Mouse (Mus musculus): ENCODE results near the gene Smg8. TPM values are rescaled to one million over a fixed set of nuclear protein-coding genes. Genes with fewer than 3 reads are reported as not detected.

Gene Smg8
- total RNA-seq (2014; fragmentation: Nextera tagmentation) (19.3 and 21.8 TPM in 2 replicates), total RNA-seq (2017) (20.2 and 20.5 TPM in 2 replicates), polyA plus RNA-seq (2012) (3.5 and 5.7 TPM in 2 replicates)

GRCm38 (mm10) chr11:87086290-87086984 is at the start of gene Smg8:
Smg8 (minus strand) TSS chr11:87086774.
- peak within 1 kb of the TSS; percentile 95 for H3K4me3 ChIP-seq (ENCODE audit: low read depth, low read length)
- TF ChIP-seq GATA1 (IDR thresholded peaks at IDR 0.05; ENCODE audit: borderline replicate concordance, low read length) = no peak
- TF ChIP-seq GATA2 (IDR thresholded peaks at IDR 0.05; ENCODE audit: borderline replicate concordance, low read depth, low read length) = no peak
- no peak for TF ChIP-seq TAL1 (conservative IDR thresholded peaks at IDR 0.05; ENCODE audit: low read depth, low read length)
- no peak for TF ChIP-seq CTCF (IDR thresholded peaks at IDR 0.05; ENCODE audit: low read depth, low read length)
- no peak for TF ChIP-seq POLR2AphosphoS5 (IDR thresholded peaks at IDR 0.05; ENCODE audit: insufficient replicate concordance, low read depth, low read length)
- DNase-seq (ENCODE audit: low spot score) (peak; percentile 94), ATAC-seq (ENCODE audit: extremely low read depth, insufficient number of reproducible peaks, low FRiP score, poor library complexity, severe bottlenecking) (peak; percentile 85)
- H3K36me3 ChIP-seq (replicated peaks) = peaks cover 60% of the 10 kb centered on the region
- H3K9me3 ChIP-seq (replicated peaks) = no peaks in the 10 kb centered on the region
- peaks cover 36% of the 10 kb centered on the region for H3K4me1 ChIP-seq (ENCODE audit: insufficient read depth, low read depth, low read length)
- no peaks in the 10 kb centered on the region for H3K27me3 ChIP-seq (ENCODE audit: insufficient read depth, low read length)

DNA sequence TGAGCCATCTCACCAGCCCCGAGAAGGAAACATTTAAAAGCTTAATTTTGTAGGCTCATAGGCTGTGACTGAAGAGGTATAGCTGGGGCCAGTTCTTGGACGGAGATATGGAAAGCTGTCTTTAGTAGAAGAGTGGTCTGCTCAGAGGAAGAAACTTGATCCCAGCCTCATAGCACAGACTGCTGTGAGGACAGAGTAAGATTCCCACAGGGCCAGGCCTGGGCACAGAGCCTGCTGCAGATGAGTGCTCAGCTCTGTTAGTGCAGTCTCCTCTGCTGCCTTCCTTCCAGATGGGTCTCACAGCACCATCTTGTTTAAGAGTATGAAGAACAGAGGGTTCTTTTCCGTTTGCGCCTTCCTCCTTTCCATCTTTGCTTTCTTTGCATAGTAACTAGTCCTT is 49.7 kb upstream of the Smg8 start:
- Histone ChIP-seq H3K4me3 (ENCODE audit: low read depth, low read length) (no peak overlapping the region), H3K4me1 (ENCODE audit: insufficient read depth, low read depth, low read length) (no peaks in the 10 kb centered on the region), H3K27me3 (ENCODE audit: insufficient read depth, low read length) (no peaks in the 10 kb centered on the region), H3K9me3 (replicated peaks) (no peaks in the 10 kb centered on the region), H3K36me3 (replicated peaks) (peaks cover 56% of the 10 kb centered on the region)
- DNase-seq (ENCODE audit: low spot score) = no peak
- ATAC-seq (ENCODE audit: extremely low read depth, insufficient number of reproducible peaks, low FRiP score, poor library complexity, severe bottlenecking) = no peak
- TF ChIP-seq TAL1 (conservative IDR thresholded peaks at IDR 0.05; ENCODE audit: low read depth, low read length) (no peak), CTCF (IDR thresholded peaks at IDR 0.05; ENCODE audit: low read depth, low read length) (no peak), GATA1 (IDR thresholded peaks at IDR 0.05; ENCODE audit: borderline replicate concordance, low read length) (no peak), POLR2AphosphoS5 (IDR thresholded peaks at IDR 0.05; ENCODE audit: insufficient replicate concordance, low read depth, low read length) (no peak), GATA2 (IDR thresholded peaks at IDR 0.05; ENCODE audit: borderline replicate concordance, low read depth, low read length) (no peak)

DNA sequence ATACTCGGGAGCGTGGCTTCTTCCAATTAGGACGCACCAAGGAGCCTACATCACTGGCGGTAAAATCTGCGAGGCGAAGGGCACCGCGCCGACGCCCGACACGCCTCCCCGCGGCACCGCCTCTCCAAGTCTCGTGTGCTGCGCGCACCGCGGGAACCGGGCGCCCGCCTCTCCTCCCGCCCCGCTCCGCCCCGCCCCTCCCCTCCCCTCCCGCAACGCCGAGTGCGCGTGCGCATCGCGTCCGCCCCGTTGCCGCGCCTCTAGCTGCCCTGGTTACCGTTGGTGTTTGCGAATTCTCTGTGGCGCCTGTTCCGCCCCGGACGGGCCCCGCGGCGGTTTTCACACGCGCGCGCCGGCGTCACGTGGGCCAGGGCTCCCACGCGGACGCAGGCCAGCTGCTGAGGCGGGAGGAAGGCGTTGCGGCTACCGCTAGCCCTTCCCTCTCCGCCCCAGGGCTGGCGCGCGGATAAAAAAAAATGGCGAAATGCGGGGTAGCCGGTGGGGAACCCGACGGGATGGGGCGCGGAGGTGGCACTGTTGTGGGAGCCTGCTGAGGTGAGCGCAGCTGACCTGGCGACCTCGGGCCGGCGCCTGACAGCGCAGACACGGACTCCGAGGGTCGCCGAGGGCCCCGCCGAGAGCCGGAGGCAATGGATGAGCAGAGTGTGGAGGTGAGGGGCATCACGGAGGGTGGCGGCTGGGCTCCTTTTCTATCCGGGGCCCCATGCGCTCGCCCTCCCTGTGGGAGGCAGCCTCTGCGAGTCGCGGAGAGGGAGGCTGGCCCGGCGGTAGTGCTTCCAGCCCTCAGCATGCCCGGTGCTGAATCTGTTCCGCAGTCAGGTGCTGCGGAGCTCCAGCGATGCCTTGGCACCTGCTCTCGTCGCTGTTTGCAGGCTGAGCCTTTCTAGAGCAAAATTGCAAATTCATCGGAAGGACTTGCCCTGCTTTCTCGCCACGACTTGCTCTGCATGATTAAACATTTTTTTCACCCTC is 40.5 kb upstream of the Smg8 start, which contains the start of gene Trim37:
Gene Trim37, plus strand, starts transcription at position 254 of the 993 bp plus-strand sequence.
- peak; percentile 72 for ATAC-seq (ENCODE audit: extremely low read depth, insufficient number of reproducible peaks, low FRiP score, poor library complexity, severe bottlenecking)
- peaks cover 48% of the 10 kb centered on the region for H3K36me3 ChIP-seq (replicated peaks)
- peak within 1 kb of the TSS; percentile 97 for H3K4me3 ChIP-seq (ENCODE audit: low read depth, low read length)
- H3K27me3 ChIP-seq (ENCODE audit: insufficient read depth, low read length) = no peaks in the 10 kb centered on the region
- H3K9me3 ChIP-seq (replicated peaks) = no peaks in the 10 kb centered on the region
- DNase-seq (ENCODE audit: low spot score) = peak; percentile 74
- TF ChIP-seq TAL1 (conservative IDR thresholded peaks at IDR 0.05; ENCODE audit: low read depth, low read length) = no peak
- TF ChIP-seq POLR2AphosphoS5 (IDR thresholded peaks at IDR 0.05; ENCODE audit: insufficient replicate concordance, low read depth, low read length) = no peak
- TF ChIP-seq CTCF (IDR thresholded peaks at IDR 0.05; ENCODE audit: low read depth, low read length) = no peak
- TF ChIP-seq GATA2 (IDR thresholded peaks at IDR 0.05; ENCODE audit: borderline replicate concordance, low read depth, low read length) = no peak
- no peak for TF ChIP-seq GATA1 (IDR thresholded peaks at IDR 0.05; ENCODE audit: borderline replicate concordance, low read length)
- peaks cover 25% of the 10 kb centered on the region for H3K4me1 ChIP-seq (ENCODE audit: insufficient read depth, low read depth, low read length)

DNA sequence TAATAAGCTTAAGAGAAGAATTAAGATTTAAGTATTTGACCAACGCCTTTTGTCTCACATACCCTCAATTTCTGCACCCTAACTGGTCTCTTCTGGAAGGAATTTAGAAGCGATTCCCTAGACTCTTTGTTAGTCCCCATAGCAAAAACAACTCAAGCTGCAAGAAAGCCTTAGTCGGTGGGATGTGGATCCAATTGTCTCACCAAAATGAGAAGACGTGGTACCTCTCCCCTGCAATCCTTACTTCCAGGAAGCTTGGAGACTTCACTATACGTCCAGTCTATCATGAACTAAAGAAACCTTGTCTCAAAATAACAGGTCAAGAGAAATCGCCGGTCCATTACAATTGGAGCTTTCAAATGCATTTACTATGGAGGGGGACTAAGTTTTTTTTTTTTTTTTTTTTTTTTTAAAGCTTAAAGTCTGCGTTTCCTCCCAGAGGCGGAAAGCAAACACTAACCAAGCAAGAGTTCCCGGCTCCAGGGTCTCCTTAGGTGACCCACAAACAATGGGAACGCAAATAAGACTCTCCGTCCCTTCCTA is 39.8 kb upstream of the Smg8 start:
- Histone ChIP-seq H3K4me1 (ENCODE audit: insufficient read depth, low read depth, low read length) (peaks cover 25% of the 10 kb centered on the region), H3K36me3 (replicated peaks) (peaks cover 53% of the 10 kb centered on the region), H3K27me3 (ENCODE audit: insufficient read depth, low read length) (no peaks in the 10 kb centered on the region), H3K4me3 (ENCODE audit: low read depth, low read length) (peak overlapping the region; percentile 97), H3K9me3 (replicated peaks) (no peaks in the 10 kb centered on the region)
- DNase-seq (ENCODE audit: low spot score) = no peak
- no peak for ATAC-seq (ENCODE audit: extremely low read depth, insufficient number of reproducible peaks, low FRiP score, poor library complexity, severe bottlenecking)
- TF ChIP-seq CTCF (IDR thresholded peaks at IDR 0.05; ENCODE audit: low read depth, low read length) (no peak), GATA1 (IDR thresholded peaks at IDR 0.05; ENCODE audit: borderline replicate concordance, low read length) (no peak), TAL1 (conservative IDR thresholded peaks at IDR 0.05; ENCODE audit: low read depth, low read length) (no peak), GATA2 (IDR thresholded peaks at IDR 0.05; ENCODE audit: borderline replicate concordance, low read depth, low read length) (no peak), POLR2AphosphoS5 (IDR thresholded peaks at IDR 0.05; ENCODE audit: insufficient replicate concordance, low read depth, low read length) (no peak)

- Histone ChIP-seq H3K27me3 (ENCODE audit: insufficient read depth, low read length) (no peaks in the 10 kb centered on the region), H3K9me3 (replicated peaks) (no peaks in the 10 kb centered on the region), H3K4me1 (ENCODE audit: insufficient read depth, low read depth, low read length) (peaks cover 25% of the 10 kb centered on the region), H3K4me3 (ENCODE audit: low read depth, low read length) (no peak overlapping the region), H3K36me3 (replicated peaks) (peaks cover 55% of the 10 kb centered on the region)
- DNase-seq (ENCODE audit: low spot score) (no peak), ATAC-seq (ENCODE audit: extremely low read depth, insufficient number of reproducible peaks, low FRiP score, poor library complexity, severe bottlenecking) (no peak)
- no peak for TF ChIP-seq CTCF (IDR thresholded peaks at IDR 0.05; ENCODE audit: low read depth, low read length)
- TF ChIP-seq POLR2AphosphoS5 (IDR thresholded peaks at IDR 0.05; ENCODE audit: insufficient replicate concordance, low read depth, low read length) = no peak
- no peak for TF ChIP-seq GATA1 (IDR thresholded peaks at IDR 0.05; ENCODE audit: borderline replicate concordance, low read length)
- no peak for TF ChIP-seq GATA2 (IDR thresholded peaks at IDR 0.05; ENCODE audit: borderline replicate concordance, low read depth, low read length)
- TF ChIP-seq TAL1 (conservative IDR thresholded peaks at IDR 0.05; ENCODE audit: low read depth, low read length) = no peak
Measured at GRCm38 (mm10) chr11:87125562-87125961, 39.0 kb upstream of the Smg8 start.

Measured in G1E (cell line).